Mouse (Mus musculus): ENCODE results near the gene Zfp617.
A peak's percentile ranks its signal among the peaks of the same experiment; 100 is the strongest.
"Not testable (repeated sequence)": the region's sequence is repeated elsewhere in the genome, so short reads cannot be mapped to it uniquely, and the experiment has no call there.

Zfp617 gene

DNA sequence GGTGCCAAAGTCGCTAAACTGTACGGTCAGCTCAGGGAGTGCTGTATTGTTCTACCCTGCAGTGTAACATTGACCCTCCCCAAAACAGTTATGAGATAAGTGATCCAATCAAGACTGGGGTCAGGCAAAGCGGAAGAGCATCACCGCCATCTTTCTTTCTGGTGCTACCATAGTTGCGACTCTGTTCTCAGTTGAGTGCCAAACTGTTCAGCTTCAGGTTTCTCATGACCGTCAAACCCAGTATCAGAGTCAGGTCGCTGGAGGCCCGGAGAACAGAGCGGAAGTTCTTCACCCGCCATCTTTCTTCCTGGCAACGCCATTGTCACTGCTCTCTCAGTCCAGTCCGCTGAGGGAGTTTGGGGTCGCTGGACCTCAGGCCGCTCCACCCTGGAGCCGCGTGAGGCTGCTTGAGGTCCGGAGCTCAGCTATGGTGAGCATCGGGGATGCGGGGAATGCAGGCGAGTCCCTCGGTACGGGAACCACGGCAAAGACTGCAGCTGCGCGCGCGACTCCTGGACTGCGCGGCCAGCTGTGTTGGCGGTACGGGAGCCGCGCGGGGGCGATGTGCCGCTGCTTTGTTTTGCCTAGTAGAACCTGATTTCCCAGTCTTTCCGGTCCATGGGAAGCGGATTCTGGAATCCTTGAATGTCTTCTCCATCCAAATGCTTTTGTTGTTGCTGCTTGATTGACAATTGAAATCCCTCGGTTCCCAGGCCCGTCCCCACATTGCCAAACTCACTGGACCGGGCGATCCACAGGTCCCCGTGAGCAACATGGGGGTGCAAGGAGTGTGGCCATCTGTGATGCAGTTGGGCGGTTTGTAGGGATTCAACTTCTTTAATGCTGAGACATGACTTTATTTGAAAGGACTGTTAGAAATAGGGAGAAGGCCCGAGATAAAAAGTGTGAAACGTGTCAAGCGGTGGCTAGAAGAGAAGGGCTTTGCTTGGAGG is at the start of gene Zfp617, which contains the start of gene Zfp882:
Gene Zfp617, plus strand, starts transcription at position 327 of the 953 bp plus-strand sequence.
Gene Zfp882, plus strand, starts transcription at position 300 of the 953 bp plus-strand sequence.
- DNase-seq (ENCODE audit: low read depth, low spot score): peak; percentile 94

DNA sequence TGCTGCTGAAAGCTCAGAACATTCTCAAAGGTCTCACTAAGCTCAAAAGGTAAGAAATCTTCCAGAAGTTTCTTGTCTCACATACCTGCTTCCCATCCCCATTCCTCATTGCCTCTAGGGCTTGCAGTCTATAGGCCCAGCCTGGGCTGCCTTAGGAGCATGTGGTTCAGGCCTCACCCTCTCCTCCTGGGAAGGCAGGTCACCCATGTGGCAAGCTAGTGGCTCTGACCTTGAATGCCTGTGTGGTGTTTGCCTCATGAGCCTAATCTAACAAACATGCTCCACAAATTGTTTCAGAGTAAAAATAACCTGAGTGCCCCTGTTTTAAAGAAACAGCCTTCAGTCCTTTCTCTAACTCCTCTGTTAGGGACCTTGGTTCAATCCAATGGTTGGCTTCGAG is 46.9 kb upstream of the Zfp617 start:
- not testable (repeated sequence) for DNase-seq (ENCODE audit: low read depth, low spot score)

DNA sequence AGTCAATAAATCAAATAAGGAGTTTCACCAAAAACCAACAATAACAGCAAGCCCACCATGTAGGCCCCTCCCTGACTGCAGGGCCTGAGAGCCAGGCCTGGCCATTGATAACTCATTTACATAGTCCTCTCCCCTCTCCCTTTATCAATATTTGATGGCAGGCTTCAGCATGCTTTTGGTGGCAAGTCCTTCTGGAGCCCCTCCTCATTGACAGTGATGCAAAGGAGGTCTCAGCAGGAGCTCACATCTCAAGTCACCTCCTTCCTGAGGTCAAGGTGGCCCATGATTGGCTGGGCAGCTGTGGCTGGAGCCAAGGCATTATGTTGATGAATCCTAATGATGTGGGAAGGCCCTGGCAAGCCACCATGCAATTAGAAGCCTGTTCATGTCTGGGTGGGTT is 46.4 kb upstream of the Zfp617 start:
- DNase-seq (ENCODE audit: low read depth, low spot score): not testable (repeated sequence)

DNA sequence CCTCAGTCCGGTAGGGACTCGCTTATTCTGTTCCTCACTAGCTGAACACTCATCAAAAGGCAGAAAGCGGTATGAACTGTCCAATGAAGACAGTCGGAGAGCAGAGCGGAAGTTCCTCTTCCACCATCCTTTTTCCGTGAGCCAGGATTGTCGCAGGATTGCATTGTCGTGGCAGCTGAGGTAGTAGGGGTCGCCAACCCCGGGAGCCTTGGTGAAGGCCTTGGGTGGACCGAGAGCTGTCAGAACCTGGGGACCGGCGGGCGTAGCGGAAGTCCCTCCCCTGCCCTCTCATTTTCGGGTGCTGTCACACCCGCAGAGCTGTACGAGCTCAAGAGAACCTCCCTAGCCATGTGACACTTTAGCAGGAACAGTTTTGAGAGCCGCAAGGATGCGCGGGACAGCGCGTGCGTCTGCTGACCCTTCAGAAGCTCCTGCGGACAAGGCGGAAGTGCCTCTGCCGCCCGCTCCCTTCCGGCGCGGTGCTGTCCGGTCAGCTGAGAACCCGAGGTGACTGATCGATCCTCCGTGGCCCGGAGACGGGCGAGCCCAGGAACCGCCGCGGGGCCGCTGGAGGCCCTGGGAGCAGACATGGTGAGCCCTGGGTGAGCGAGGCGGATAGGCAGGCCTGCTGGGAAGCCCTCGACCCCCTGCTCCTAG is 26.7 kb upstream of the Zfp617 start, which contains the start of gene Zfp709:
Gene Zfp709, plus strand, starts transcription at position 402 of the 657 bp plus-strand sequence.
- DNase-seq (ENCODE audit: low read depth, low spot score): peak; percentile 85

DNA sequence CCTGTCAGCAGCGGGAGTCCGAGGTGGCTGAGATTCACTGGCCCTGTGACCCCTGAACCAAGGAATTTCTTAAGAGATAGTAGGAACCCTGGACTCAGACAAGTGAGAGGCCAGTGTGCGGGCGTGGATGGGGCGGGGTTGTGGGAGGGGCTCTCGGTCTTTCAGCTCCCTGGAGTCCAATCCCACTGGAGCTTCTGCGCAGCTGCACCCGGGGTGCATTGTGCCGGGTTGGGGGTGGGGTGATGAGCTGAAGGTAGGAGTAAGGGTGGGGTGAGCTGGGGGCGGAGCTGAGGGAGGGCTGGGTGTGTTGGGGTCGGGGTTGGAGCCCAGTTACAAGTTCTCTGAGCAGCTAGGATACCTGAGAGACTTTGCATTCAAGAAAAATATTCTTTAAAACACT is 7.8 kb upstream of the Zfp617 start:
- DNase-seq (ENCODE audit: low read depth, low spot score): not testable (repeated sequence)

DNA sequence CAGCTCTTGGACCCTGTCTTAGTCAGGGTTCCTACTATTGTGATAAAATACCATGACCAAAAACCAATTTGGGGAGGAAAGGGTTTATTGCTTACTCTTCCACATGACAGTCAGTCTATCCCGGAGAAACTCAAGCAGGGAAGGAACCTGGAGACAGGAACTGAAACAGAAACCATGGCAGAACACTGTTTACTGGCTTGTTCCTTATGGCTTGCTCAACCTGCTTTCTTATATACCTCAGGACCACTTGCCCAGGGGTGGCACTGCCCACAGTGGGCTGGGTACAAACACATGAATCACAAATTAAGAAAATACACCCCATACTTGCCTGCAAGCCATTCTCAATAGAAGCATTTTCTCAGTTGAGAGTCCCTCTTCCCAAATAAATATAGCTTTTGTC is 5.4 kb upstream of the Zfp617 start:
- DNase-seq (ENCODE audit: low read depth, low spot score): not testable (repeated sequence)

DNA sequence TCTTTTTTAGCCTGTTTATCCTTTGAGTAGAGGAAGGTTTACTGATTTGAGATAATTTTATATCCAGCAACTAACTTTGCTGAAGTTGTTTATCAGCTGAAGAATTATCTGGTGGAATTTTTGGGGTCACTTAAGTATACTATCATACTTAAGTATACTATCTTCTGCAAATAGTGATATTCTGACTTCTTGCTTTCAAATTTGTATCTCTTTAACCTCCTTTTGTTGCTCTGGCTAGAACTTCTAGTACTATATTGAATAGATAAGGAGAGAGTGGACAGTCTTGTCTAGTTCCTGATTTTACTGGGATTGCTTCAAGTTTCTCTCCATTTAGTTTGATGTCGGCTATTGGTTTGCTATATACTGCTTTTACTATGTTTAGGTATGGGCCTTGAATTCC is 1.6 kb upstream of the Zfp617 start:
- no peak for DNase-seq (ENCODE audit: low read depth, low spot score)

DNA sequence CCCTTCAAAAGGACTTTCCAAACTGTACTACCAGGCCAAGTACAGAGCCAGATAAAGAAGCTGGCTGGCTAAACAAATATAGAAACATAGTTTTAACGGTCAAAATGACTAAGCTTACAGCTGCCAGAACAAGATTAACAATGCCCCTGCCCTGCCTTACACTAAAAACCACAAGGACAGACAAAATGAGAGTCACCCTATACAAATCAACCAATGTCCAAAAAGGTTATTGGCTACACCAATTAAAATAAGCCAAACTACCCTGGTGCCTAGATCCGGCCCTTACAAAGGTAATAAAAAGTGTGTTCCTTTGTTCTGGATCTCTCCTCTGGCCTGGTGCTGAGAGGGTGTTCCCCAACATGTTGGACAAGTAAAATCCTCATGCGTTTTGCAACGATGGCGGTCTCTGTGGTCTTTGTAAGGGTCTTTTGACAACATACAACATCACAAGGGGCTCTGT is 607 bp upstream of the Zfp617 start:
- DNase-seq (ENCODE audit: low read depth, low spot score): no peak

DNA sequence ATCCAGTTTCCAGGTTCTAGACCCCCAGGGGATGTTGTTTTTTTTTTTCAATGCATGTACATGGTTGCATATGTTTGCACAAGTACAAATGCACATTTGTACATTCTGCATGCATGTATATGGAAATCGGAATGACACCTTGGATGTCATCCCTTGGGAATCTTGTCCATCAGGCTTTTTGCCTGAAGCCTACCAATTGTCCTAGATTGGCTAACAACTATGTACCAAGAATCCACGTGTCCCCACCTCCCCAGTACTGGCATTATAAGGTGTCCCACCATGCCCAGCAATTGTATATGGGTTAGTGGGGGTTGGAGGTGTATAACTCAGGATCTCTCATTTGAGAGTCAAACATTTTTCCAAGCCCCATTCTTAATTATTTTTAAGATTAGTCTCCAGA is 3.9 kb downstream of the Zfp617 start:
- DNase-seq (ENCODE audit: low read depth, low spot score): no peak

DNA sequence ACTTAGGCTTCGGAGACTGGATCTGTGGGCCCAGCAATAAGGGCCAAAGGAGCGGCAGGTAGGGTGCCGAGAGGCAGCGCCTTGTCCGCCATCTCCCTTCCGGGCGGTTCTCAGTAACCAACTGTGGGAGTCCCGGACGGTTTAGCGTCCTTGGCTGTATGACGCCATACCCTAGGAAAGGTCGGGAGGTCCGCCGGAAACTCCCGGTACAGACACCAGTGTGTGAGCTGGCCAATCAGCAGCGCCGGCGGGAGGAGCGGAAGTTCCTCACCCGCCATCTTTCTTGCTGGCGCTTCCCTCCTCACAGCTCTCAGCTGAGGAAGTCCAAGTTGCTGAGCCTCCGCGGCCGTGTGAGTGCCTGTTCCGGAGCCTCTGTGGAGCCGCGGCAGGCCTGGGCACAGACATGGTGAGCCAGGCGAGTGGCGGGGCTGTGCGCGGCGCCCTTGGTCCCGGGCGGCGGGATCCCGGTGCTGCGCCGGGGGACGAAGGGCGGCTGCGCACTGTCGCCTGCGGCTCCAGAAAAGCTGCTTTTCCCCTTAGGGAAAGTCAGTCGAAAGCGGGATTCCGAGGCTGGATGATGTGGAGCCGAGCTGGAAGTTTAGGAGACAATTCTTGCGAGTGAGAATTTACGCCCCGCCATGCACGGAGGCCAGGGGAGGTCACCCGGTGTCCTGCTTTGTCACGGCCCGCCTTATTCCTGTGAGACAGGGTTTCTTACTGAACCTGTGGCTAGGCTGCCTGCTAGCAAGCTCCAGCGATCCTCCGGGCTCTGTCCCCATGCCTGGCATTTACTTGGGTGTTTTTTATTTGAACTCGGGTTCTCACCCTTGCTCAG is 14.3 kb downstream of the Zfp617 start:
- DNase-seq (ENCODE audit: low read depth, low spot score): peak; percentile 96

DNA sequence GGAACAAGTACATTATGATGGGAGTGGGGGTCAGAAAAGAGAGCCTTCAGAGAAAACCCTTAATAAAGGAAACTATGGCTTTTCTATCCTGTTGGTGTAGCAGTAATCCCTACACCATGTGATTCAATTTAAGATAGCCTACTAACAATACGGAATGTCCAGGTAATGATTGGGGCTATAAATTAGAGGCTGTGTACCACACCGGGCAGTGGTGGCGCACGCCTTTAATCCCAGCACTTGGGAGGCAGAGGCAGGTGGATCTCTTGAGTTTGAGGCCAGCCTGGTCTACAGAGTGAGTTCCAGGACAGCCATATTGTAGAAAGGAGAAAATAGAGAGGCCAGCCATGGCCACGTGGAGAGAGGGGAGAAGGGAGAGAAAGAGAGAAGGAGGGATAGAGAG is 17.4 kb downstream of the Zfp617 start:
- no peak for DNase-seq (ENCODE audit: low read depth, low spot score)

DNA sequence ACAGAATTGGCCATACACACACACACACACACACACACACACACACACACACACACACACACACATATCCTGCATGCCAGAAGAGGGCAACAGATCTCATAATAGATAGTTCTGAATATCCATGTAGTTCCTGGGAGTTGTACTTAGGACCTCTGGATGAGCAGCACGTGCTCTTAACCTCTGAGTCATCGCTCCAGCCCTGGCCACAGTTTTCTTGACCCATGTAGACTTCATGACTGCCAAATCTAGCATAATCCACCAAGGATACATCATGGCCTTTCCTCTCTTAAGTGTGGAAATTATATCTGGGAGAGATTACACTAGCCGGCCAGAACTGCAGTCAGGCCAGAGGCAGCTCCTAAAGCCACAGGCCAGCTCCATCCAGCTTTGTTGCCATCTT is 18.1 kb downstream of the Zfp617 start:
- DNase-seq (ENCODE audit: low read depth, low spot score): no peak

DNA sequence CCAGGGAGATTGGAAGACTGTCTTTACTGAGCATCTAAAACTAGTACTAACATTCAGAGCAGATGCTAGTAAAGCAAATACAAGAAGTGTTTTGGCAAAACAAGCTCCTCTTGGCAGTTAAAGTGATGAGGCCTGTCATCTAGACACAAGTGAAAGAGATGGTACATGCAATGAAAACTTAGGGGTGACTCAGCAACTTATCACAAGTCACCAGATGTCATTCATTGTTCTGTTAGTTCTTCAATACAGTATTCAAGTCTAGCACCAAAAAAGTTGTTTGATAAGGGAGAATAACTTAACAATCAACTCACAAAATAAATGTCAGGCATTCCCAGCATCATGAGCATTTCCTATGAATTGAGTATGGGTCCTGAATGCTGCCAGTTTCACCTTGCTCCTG is 19.3 kb downstream of the Zfp617 start:
- no peak for DNase-seq (ENCODE audit: low read depth, low spot score)

DNA sequence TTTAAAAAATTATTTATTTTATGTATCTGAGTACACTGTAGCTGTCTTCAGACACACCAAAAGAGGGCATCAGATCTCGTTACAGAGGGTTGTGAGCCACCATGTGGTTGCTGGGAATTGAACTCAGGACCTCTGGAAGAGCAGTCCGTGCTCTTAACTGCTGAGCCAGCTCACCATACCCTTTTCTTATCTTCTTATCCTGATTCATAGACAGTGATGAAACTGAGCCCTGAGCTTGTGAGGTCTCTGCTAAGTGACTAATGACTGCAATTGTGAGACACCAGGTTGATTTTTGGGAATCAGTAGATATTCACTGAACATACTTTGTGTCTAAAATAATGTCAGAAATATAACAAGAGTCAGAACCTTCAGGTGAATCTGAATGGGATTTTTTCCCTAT is 29.6 kb downstream of the Zfp617 start:
- DNase-seq (ENCODE audit: low read depth, low spot score): not testable (repeated sequence)

DNA sequence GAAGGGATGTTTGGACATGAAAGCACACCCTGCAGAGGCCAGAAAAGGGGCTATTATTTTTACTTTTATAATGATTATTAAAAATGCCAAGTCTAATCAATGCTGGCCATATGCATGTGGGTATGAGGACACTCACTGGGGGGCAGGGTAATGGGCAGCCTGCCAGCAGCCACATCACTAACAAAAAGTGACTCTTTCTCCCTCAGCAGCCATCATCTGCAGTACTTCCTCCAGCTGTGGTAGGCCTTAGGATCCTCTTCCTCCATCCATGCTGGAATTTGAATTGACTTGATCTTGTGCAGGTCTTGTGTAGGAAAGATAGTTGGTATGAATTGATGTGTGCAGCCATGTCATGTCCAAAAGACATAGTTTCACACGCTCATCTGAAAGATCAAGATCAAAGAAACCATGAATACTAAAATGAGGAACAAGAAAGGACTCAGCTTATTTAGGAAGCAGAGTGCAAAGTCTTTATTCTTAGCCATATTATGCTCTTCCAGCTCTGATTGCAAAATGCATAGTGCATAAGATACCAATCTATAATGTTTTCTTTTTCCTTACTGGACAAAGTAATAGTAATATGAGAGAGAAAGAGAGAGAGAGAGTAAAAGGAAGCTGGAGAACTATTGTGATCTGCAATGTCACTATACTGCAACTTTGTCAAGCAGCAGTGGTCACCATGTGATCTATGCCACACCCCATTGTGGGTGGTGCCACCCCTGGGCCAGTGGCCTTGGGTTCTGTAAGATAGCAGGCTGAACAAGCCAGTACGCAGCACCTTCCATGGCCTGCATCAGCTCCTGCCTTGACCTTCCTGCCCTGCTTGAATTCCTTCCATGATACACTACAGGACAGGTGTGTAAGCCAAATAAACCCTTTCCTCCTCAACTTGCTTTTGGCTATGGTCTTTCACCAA is 32.1 kb downstream of the Zfp617 start:
- DNase-seq (ENCODE audit: low read depth, low spot score): no peak

DNA sequence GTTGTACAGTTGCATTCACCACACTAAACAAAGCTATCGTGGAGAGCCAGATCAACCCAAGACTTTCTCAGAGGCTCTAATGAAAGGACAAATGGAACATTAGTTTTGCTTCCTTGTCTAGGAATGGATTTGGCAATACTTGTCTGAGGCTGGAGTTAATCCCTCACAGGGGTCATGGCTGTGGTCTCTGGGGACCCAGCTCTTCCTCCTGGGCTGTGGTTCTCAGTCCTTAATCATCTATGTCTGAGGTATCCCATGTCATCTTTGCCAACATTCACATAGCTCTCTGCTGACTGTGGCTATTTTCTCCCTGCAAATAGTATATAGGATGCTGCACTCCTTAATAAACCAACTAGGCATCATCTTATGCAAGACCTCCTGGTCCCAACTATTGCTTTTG is 33.3 kb downstream of the Zfp617 start:
- no peak for DNase-seq (ENCODE audit: low read depth, low spot score)

DNA sequence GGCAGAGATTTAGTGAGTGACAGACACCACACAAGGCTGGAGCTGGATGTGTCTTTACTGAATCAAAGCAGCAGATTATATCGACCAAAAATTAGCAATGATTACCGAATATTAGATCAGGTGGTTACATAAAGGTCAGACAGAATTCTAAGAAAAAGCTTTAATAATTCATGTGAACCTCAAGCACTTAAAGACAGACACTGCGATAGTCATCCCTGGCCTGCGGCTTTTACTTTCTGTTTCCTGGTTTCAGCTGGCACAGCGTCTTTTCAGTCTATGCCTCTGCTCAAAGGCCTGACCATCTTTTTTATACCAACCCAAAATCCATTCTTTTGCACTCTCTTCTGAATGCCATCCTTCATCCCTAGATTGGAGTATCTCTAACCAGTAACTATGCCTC is 40.2 kb downstream of the Zfp617 start:
- DNase-seq (ENCODE audit: low read depth, low spot score): no peak

DNA sequence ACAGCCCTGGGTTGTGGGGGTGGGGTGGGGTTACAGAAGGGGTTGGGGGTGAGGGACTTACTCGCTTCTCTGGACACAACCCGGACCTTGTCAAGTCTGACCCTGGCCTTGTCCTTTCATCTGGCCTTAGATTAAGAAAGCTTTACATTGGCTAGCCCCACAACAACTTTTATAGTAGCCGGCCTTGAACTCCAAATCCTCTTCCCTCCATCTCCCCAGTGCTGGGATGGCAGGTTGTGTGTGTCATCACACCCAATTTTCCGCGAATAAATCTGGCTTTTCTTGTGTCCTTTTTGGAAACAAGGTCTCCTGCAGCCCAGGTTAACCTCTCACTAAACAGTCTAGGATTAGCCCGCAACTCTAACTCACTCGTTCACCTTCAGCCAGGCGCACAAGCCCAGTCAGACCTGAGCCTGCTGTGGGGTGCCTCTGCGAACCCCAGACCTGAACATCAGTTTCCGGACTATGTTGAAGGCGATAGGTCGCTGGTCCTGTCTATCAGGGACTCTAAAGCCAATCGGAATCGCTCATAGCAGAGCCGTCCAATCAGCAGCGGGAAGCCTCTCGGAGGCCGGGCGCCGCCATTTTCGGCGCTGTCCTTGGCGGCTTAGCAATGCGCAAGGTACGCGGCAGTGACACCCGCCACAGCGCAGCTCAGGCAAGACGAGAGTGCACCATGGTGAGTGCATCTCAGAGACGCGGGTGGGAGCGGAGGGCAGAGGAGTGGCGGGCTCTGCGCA is 42.2 kb downstream of the Zfp617 start, which contains the start of gene Zfp961:
Gene Zfp961, plus strand, starts transcription at position 557 of the 740 bp plus-strand sequence.
- DNase-seq (ENCODE audit: low read depth, low spot score): peak; percentile 99

DNA sequence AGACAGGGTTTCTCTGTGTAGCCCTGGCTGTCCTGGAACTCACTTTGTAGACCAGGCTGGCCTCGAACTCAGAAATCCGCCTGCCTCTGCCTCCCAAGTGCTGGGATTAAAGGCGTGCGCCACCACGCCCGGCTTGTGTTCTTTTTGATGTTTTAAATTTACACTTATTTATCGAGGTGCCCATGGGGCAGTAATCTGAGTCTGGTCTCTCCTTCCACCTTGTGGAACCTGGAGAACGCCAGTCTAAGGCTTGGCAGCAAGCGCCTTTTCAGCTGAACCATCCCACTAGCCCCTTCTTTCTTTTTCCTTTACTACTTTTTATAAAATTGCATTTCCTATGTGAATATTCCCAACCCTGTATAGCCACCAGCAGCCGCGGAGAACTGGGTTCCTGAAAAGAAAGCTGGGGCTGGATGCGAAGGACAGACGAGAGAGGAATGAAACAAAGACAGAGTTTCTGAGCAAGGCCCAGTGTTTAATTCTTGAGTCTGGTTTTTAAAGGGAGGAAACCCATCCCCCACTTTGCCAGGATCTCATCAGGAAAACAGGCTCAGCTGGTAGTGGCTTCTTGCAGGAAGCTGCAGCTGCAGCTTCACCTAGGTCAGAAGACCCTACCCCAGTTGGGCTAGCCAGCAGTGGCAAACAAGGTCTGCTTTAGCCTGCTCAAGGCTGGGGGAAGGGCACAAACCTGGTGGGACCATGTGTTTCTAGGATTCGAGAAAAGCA is 43.2 kb downstream of the Zfp617 start:
- no peak for DNase-seq (ENCODE audit: low read depth, low spot score)

Measured in telencephalon, adult 2 months (tissue).